8 mouse cellular contexts compared by ENCODE assay signal in genomic region chr12:21318143-21318895, GRCm38 (mm10). TPM values are rescaled to one million over a fixed set of nuclear protein-coding genes. Genes with fewer than 3 reads are reported as not detected.
DNase-seq lines count a peak whose midpoint lies in the region; TF ChIP-seq lines count a peak whose summit lies in the region.

No protein-coding gene starts in this region.

- 87% methylated on average over 12 of the region's 12 CpGs for WGBS in heart, adult 2 months
- WGBS in heart, embryonic 10.5 days = 81% methylated on average over 12 of the region's 12 CpGs

- no peaks in the 10 kb centered on the region for H3K9me3 ChIP-seq in heart, embryonic 10.5 days

- TF ChIP-seq POLR2A in heart, adult 2 months (IDR thresholded peaks at IDR 0.05; ENCODE audit: insufficient read depth, low read depth, low read length) = no peak

- H3K4me3 ChIP-seq in heart, adult 2 months = no peak overlapping the region
- no peak overlapping the region for H3K4me3 ChIP-seq in heart, embryonic 10.5 days

- no peaks in the 10 kb centered on the region for H3K79me2 ChIP-seq in heart, adult 2 months (replicated peaks; ENCODE audit: control insufficient read depth, insufficient read depth, low read length)

- intact Hi-C loops in heart, adult 2 months (cut with DNase I) = loop anchor here (5.0 kb wide), 1 partner anchor 241 kb away; no protein-coding TSS in a partner anchor

- H3K9ac ChIP-seq in heart, adult 2 months (ENCODE audit: low read depth, low read length) = no peak overlapping the region

- peaks cover 2% of the 10 kb centered on the region; the same call in 1 of the 2 replicates for H3K4me1 ChIP-seq in heart, adult 2 months (ENCODE audit: control insufficient read depth, insufficient read depth, low read length)
- peaks cover 5% of the 10 kb centered on the region for H3K4me1 ChIP-seq in heart, embryonic 10.5 days

- TF ChIP-seq EP300 in heart, adult 2 months (IDR thresholded peaks at IDR 0.05; ENCODE audit: insufficient read depth, low read depth, low read length) = no peak

- TF ChIP-seq CTCF in heart, adult 2 months (IDR thresholded peaks at IDR 0.05) = peak; percentile 85

- no peaks in the 10 kb centered on the region for H3K27me3 ChIP-seq in heart, adult 2 months (ENCODE audit: control insufficient read depth, insufficient read depth, low read length)
- no peaks in the 10 kb centered on the region for H3K27me3 ChIP-seq in heart, embryonic 10.5 days (ENCODE audit: insufficient read depth, poor library complexity, severe bottlenecking)

- H3K36me3 ChIP-seq in heart, adult 2 months (ENCODE audit: control insufficient read depth, insufficient read depth, low read length) = no peaks in the 10 kb centered on the region
- H3K36me3 ChIP-seq in heart, embryonic 10.5 days = peaks cover 58% of the 10 kb centered on the region

- peak; percentile 60 to 66 for DNase-seq in heart, adult 2 months
- DNase-seq in heart, embryonic 10.5 days (ENCODE audit: low spot score) = no peak
- peak; percentile 64 to 78 for DNase-seq in CD8-positive naive resting alpha-beta T cell, adult 2 months (ENCODE audit: low read depth in 2 of 2, low spot score in 2 of 2)
- DNase-seq in c-Kit-negative CD71-positive TER-119-positive erythroid progenitor cells, embryonic 14.5 days (ENCODE audit: low read depth, low spot score) = peak; percentile 29
- peak; percentile 67 for DNase-seq in forelimb bud, embryonic 11.5 days (ENCODE audit: low read depth, low spot score)
- DNase-seq in layer of hippocampus, adult 9-11 months = peak; percentile 37
- DNase-seq in mesoderm, embryonic 11.5 days (ENCODE audit: low read depth, low spot score) = peak; percentile 74
- DNase-seq in spleen, postnatal 4 days (ENCODE audit: low spot score in 2 of 2) = peak; percentile 77 to 89

- no peak overlapping the region for H3K27ac ChIP-seq in heart, adult 2 months
- H3K27ac ChIP-seq in heart, embryonic 10.5 days = no peak overlapping the region

RNA-seq across cellular contexts. Expression of gene Iah1, which starts 2.1 kb away (rescaled TPM):
- 10 to 100 TPM; 12.6 to 13.5 TPM for total RNA-seq in heart, adult 2 months (2021)
- 28.4 and 30.5 TPM in 2 replicates for polyA plus RNA-seq in heart, adult 2 months (2012; rRNA removed)
- polyA plus RNA-seq in heart, embryonic 10.5 days (2016; fragmentation: Nextera tagmentation; extraction: Ambion mirVana) = 38.9 and 40.8 TPM in 2 replicates

RNA-seq across cellular contexts. Expression of gene Itgb1bp1, which starts 32.2 kb away (rescaled TPM):
- total RNA-seq in heart, adult 2 months (2021) = 10 to 100 TPM; 42.4 to 50.6 TPM
- 15.2 and 26.8 TPM in 2 replicates for polyA plus RNA-seq in heart, adult 2 months (2012; rRNA removed)
- 39.5 and 40.8 TPM in 2 replicates for polyA plus RNA-seq in heart, embryonic 10.5 days (2016; fragmentation: Nextera tagmentation; extraction: Ambion mirVana)

RNA-seq across cellular contexts. Expression of gene Cpsf3, which starts 33.1 kb away (rescaled TPM):
- total RNA-seq in heart, adult 2 months (2021) = 10 to 100 TPM; 32.5 to 39.0 TPM
- 19.3 and 30.8 TPM in 2 replicates for polyA plus RNA-seq in heart, adult 2 months (2012; rRNA removed)
- polyA plus RNA-seq in heart, embryonic 10.5 days (2016; fragmentation: Nextera tagmentation; extraction: Ambion mirVana) = 91.9 and 106 TPM in 2 replicates

RNA-seq across cellular contexts. Expression of gene Adam17, which starts 55.1 kb away (rescaled TPM):
- 10 to 100 TPM; 39.2 to 43.8 TPM for total RNA-seq in heart, adult 2 months (2021)
- 27.9 and 81.6 TPM in 2 replicates for polyA plus RNA-seq in heart, adult 2 months (2012; rRNA removed)
- 36.3 and 38.4 TPM in 2 replicates for polyA plus RNA-seq in heart, embryonic 10.5 days (2016; fragmentation: Nextera tagmentation; extraction: Ambion mirVana)
